Mouse (Mus musculus) ES-E14 (cell line): ENCODE measurements at regions not wholly inside any gene's neighbourhood (a gene's known extent, or its start where the extent isn't known, plus 50 kb on each side); places are given as distances from the start of the nearest gene placed in this dataset.

Experiments used
- DNase-seq: peaks from one replicate; pipeline ENCODE4 v3.0.0-alpha.2; 2013; ENCODE audit warnings: low read depth, low spot score
- H3K27ac ChIP-seq: 2 replicates; pipeline ENCODE4 v1.5.1; 2012; ENCODE audit warnings: low read depth, mild to moderate bottlenecking, low read length, moderate library complexity, mixed read lengths; ENCODE audit not compliant: poor library complexity, insufficient read depth, severe bottlenecking
- H3K36me3 ChIP-seq: 2 replicates; pipeline ENCODE4 v1.6.1; 2012; ENCODE audit warnings: mild to moderate bottlenecking, low read length, moderate library complexity, mixed read lengths; ENCODE audit not compliant: control insufficient read depth, poor library complexity, insufficient read depth, severe bottlenecking
- H3K4me1 ChIP-seq, 2 experiments: fragments of 150-350 bp in 1 of 2; sonication (generic) in 1 of 2; 2 replicates each; pipeline ENCODE4 v1.6.1; 2012; ENCODE audit warnings: low read length in 2 of 2, mild to moderate bottlenecking in 1 of 2, mixed read lengths in 1 of 2; ENCODE audit not compliant: control insufficient read depth in 2 of 2, insufficient read depth in 2 of 2, poor library complexity in 1 of 2
- H3K4me3 ChIP-seq, 2 experiments: fragments of 150-350 bp in 1 of 2; sonication (generic) in 1 of 2; 2 replicates each; pipeline ENCODE4 v1.5.1; 2012; ENCODE audit warnings: low read length in 2 of 2, low read depth in 1 of 2, mild to moderate bottlenecking in 1 of 2, mixed read lengths in 1 of 2; ENCODE audit not compliant: insufficient read depth in 1 of 2, poor library complexity in 1 of 2, severe bottlenecking in 1 of 2
- H3K9ac ChIP-seq: 2 replicates; pipeline ENCODE4 v1.6.1; 2012; ENCODE audit warnings: low read depth, mild to moderate bottlenecking, low read length, mixed read lengths; ENCODE audit not compliant: poor library complexity, insufficient read depth, severe bottlenecking
- H3K9me3 ChIP-seq: fragments of 150-350 bp; sonication (generic); 2 replicates; pipeline ENCODE4 v1.6.1; 2012; ENCODE audit warnings: low read depth, mild to moderate bottlenecking, low read length; ENCODE audit not compliant: control insufficient read depth, insufficient read depth
- CHD2 ChIP-seq: IDR thresholded peaks from 2 replicates; pipeline ENCODE4 v1.6.1; 2014; ENCODE audit warnings: mild to moderate bottlenecking, low read depth, low read length, inconsistent platforms
- HCFC1 ChIP-seq: IDR thresholded peaks from 2 replicates; pipeline ENCODE4 v1.6.1; 2012; ENCODE audit warnings: low read length, inconsistent platforms, borderline replicate concordance; ENCODE audit not compliant: insufficient read depth
- MAFK ChIP-seq: IDR thresholded peaks from 2 replicates; pipeline ENCODE4 v1.6.1; 2014; ENCODE audit warnings: mild to moderate bottlenecking, low read depth, low read length, inconsistent platforms; ENCODE audit not compliant: insufficient read depth
- ZC3H11A ChIP-seq: IDR thresholded peaks from 2 replicates; pipeline ENCODE4 v1.6.1; 2012; ENCODE audit warnings: low read depth, mild to moderate bottlenecking, inconsistent platforms, low read length, borderline replicate concordance
- ZNF384 ChIP-seq: IDR thresholded peaks from 2 replicates; pipeline ENCODE4 v1.6.1; 2012; ENCODE audit warnings: low read depth, low read length, inconsistent platforms
- in situ Hi-C, 2 experiments: fragments of 600-800 bp; cut with MboI; formaldehyde crosslinking; loops; one replicate each; pipeline ENCODE4 v1.15.1; 2025; ENCODE audit warnings: low sequenced_read_pairs in 2 of 2, inconsistent platforms in 1 of 2; ENCODE audit not compliant: unreplicated experiment in 2 of 2

GRCm38 (mm10) chr17:48643533-48644019 lies 188.9 kb downstream of the Unc5cl start:
- Histone ChIP-seq H3K4me3 (no peak overlapping the region), H3K27ac (no peak overlapping the region), H3K36me3 (no peaks in the 10 kb centered on the region), H3K9ac (no peak overlapping the region), H3K9me3 (no peaks in the 10 kb centered on the region), H3K4me1 (peaks cover 0 to 10% of the 10 kb centered on the region in 2 experiments; a peak in 1 of 4 replicates)
- no peak for DNase-seq
- in situ Hi-C loops = no loop called here
- TF ChIP-seq ZC3H11A (no peak), CHD2 (no peak), HCFC1 (no peak), MAFK (no peak), ZNF384 (no peak)

GRCm38 (mm10) chr17:48645056-48645455 lies 190.4 kb downstream of the Unc5cl start:
- H3K4me1 ChIP-seq = peaks cover 0 to 6% of the 10 kb centered on the region in 2 experiments; a peak in 1 of 4 replicates
- H3K4me3 ChIP-seq = no peak overlapping the region
- in situ Hi-C loops = no loop called here
- no peak for DNase-seq
- no peaks in the 10 kb centered on the region for H3K9me3 ChIP-seq
- TF ChIP-seq MAFK = no peak
- no peak for TF ChIP-seq ZC3H11A
- no peak for TF ChIP-seq ZNF384
- TF ChIP-seq CHD2 = no peak
- TF ChIP-seq HCFC1 = no peak
- no peaks in the 10 kb centered on the region for H3K36me3 ChIP-seq
- no peak overlapping the region for H3K27ac ChIP-seq
- no peak overlapping the region for H3K9ac ChIP-seq

GRCm38 (mm10) chr17:48646626-48647195 lies 192.0 kb downstream of the Unc5cl start:
- Histone ChIP-seq H3K9ac (no peak overlapping the region), H3K9me3 (no peaks in the 10 kb centered on the region), H3K4me1 (peaks cover 0 to 6% of the 10 kb centered on the region in 2 experiments; a peak in 1 of 4 replicates), H3K27ac (no peak overlapping the region), H3K36me3 (no peaks in the 10 kb centered on the region), H3K4me3 (peak overlapping the region in 1 of 2 experiments; percentile 30; a peak in 1 of 4 replicates)
- in situ Hi-C loops = no loop called here
- TF ChIP-seq ZNF384 = no peak
- TF ChIP-seq ZC3H11A = no peak
- no peak for TF ChIP-seq HCFC1
- TF ChIP-seq MAFK = no peak
- DNase-seq = no peak

GRCm38 (mm10) chr17:48647431-48647830 lies 192.7 kb downstream of the Unc5cl start:
- no peaks in the 10 kb centered on the region for H3K36me3 ChIP-seq
- peak overlapping the region in 1 of 2 experiments; percentile 30; a peak in 2 of 4 replicates for H3K4me3 ChIP-seq
- H3K9ac ChIP-seq = 0 out of 2 replicates have a peak overlapping the region, but pooled peaks have one; percentile 9
- no peaks in the 10 kb centered on the region for H3K9me3 ChIP-seq
- in situ Hi-C loops = no loop called here
- TF ChIP-seq ZNF384 = no peak
- no peak for TF ChIP-seq HCFC1
- TF ChIP-seq CHD2 = no peak
- TF ChIP-seq MAFK = no peak
- TF ChIP-seq ZC3H11A = no peak
- peak; percentile 42 for DNase-seq
- peaks cover 0 to 6% of the 10 kb centered on the region in 2 experiments; a peak in 1 of 4 replicates for H3K4me1 ChIP-seq
- no peak overlapping the region for H3K27ac ChIP-seq

GRCm38 (mm10) chr17:48650556-48650955 lies 195.9 kb downstream of the Unc5cl start:
- in situ Hi-C loops = no loop called here
- no peak overlapping the region for H3K27ac ChIP-seq
- no peak for DNase-seq
- no peak overlapping the region for H3K4me3 ChIP-seq
- no peaks in the 10 kb centered on the region for H3K9me3 ChIP-seq
- peaks cover 0 to 6% of the 10 kb centered on the region in 2 experiments; a peak in 1 of 4 replicates for H3K4me1 ChIP-seq
- H3K36me3 ChIP-seq = no peaks in the 10 kb centered on the region
- no peak for TF ChIP-seq CHD2
- TF ChIP-seq MAFK = no peak
- no peak for TF ChIP-seq ZC3H11A
- TF ChIP-seq ZNF384 = no peak
- no peak for TF ChIP-seq HCFC1
- no peak overlapping the region for H3K9ac ChIP-seq
